Mouse (Mus musculus) heart, adult 2 months (tissue): ENCODE measurements around the gene Borcs5. TPM values are rescaled to one million over a fixed set of nuclear protein-coding genes. Genes with fewer than 3 reads are reported as not detected.

Source experiments
- DNase-seq, 2 experiments: peaks; one replicate each; pipeline ENCODE4 v3.0.0; 2021
- H3K27ac ChIP-seq: fragments of 200-600 bp; 2 replicates; pipeline ENCODE4 v1.8.1; 2022
- H3K27me3 ChIP-seq: fragments of 200-500 bp; 2 replicates; pipeline ENCODE4 v1.6.1; 2012; ENCODE audit warnings: mild to moderate bottlenecking, low read length, inconsistent platforms, mixed read lengths; ENCODE audit not compliant: control insufficient read depth, insufficient read depth
- H3K36me3 ChIP-seq: fragments of 200-500 bp; 2 replicates; pipeline ENCODE4 v1.6.1; 2012; ENCODE audit warnings: low read length, inconsistent platforms; ENCODE audit not compliant: control insufficient read depth, insufficient read depth
- H3K4me1 ChIP-seq: fragments of 200-500 bp; 2 replicates; pipeline ENCODE4 v1.6.1; 2011; ENCODE audit warnings: low read length; ENCODE audit not compliant: control insufficient read depth, insufficient read depth
- H3K4me3 ChIP-seq: fragments of 200-600 bp; 2 replicates; pipeline ENCODE4 v1.8.1; 2022
- H3K79me2 ChIP-seq: fragments of 200-500 bp; replicated peaks from 2 replicates; pipeline ENCODE4 v1.6.1; 2012; ENCODE audit warnings: mild to moderate bottlenecking, inconsistent platforms, low read length, moderate library complexity, mixed read lengths; ENCODE audit not compliant: control insufficient read depth, insufficient read depth
- H3K9ac ChIP-seq: fragments of 200-500 bp; 2 replicates; pipeline ENCODE4 v1.6.1; 2012; ENCODE audit warnings: low read depth, mild to moderate bottlenecking, control low read depth, inconsistent platforms, low read length, mixed read lengths
- CTCF ChIP-seq: fragments of 200-600 bp; IDR thresholded peaks from 2 replicates; pipeline ENCODE4 v1.8.1; 2022; ENCODE audit warnings: antibody characterized with exemption, mild to moderate bottlenecking, moderate library complexity
- EP300 ChIP-seq: fragments of 200-500 bp; IDR thresholded peaks from 2 replicates; pipeline ENCODE4 v1.6.1; 2011; ENCODE audit warnings: low read depth, low read length, control low read depth; ENCODE audit not compliant: insufficient read depth
- POLR2A ChIP-seq: fragments of 200-500 bp; IDR thresholded peaks from 2 replicates; pipeline ENCODE4 v1.6.1; 2011; ENCODE audit warnings: mild to moderate bottlenecking, low read depth, low read length, control low read depth; ENCODE audit not compliant: insufficient read depth
- WGBS: fragments of 180-500 bp; shearing (Covaris S2); methylation state at CpG from one replicate; pipeline ENCODE4 v1.1.7; 2018; 5-methylcytosine and 5-hydroxymethylcytosine counted together
- intact Hi-C: fragments of 180-260 bp; cut with DNase I; formaldehyde crosslinking; loops from one replicate; pipeline ENCODE4 v1.15.1; 2025
- polyA plus RNA-seq: library from polyadenylated mRNA; depleted of rRNA; stranded (reverse); fragments of >200 nt; gene quantifications from 2 replicates; pipeline ENCODE4 v1.2.3, GENCODE M21; 2012
- total RNA-seq, 2 experiments: library from RNA; stranded (reverse); gene quantifications; 2 replicates each; pipeline ENCODE4 v1.2.3; 2021

Gene Borcs5
- total and polyA plus RNA-seq, 3 experiments: 9.9 to 11.5 (median 10.5) TPM

DNA sequence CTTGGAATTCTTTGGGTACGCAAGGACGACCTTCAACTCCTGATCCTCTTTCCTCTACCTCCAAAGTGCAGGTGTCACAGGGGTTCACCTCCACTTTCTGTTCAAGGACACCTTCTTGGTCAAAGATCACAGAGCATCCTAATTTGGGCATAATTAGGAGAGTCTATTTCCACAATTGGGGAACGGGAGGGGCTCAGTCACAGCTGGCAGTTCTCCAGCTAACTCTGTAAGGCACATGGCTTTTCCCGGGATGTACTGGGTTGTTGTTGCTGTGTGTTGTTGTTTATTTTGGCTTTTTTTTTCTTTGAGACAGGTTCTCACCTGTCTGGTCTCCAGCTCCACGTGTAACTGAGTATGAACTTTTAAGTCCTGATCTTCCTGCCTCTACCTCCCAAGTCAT lies 6.6 kb upstream of the Borcs5 start:
- no peak for DNase-seq
- Histone ChIP-seq H3K27me3 (no peaks in the 10 kb centered on the region), H3K4me3 (peak overlapping the region; percentile 68), H3K79me2 (no peaks in the 10 kb centered on the region), H3K4me1 (peaks cover 4% of the 10 kb centered on the region; the same call in 1 of the 2 replicates), H3K9ac (peak overlapping the region; percentile 68), H3K27ac (peak overlapping the region; percentile 42; the same call in 1 of the 2 replicates), H3K36me3 (no peaks in the 10 kb centered on the region)
- TF ChIP-seq CTCF (no peak), EP300 (no peak), POLR2A (no peak)
- 32% methylated on average over 5 of the region's 5 CpGs for WGBS
- intact Hi-C loops: no loop called here

DNA sequence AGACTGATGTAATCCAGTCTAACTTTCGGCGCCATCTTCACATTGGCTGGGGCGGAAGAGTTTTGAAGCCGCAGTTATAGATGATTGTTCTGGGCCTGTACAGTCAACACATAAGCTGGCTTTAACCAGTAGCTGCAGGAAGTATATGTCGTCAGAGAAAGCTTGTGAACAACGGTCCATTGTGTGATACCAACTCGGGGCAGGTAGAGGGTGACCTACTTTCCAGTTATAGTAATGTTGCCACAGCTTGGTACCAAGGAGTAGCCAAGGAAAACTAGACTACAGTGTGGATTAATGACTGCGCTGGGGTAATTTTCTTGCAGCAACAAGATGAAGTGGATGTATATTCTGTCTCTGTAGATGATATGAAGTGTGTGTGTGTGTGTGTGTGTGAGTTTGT lies 5.8 kb upstream of the Borcs5 start:
- no peak overlapping the region for H3K4me3 ChIP-seq
- TF ChIP-seq CTCF (no peak), POLR2A (no peak), EP300 (no peak)
- no peak overlapping the region for H3K27ac ChIP-seq
- WGBS: 74% methylated on average over 8 of the region's 8 CpGs
- intact Hi-C loops: no loop called here
- no peaks in the 10 kb centered on the region for H3K79me2 ChIP-seq
- H3K9ac ChIP-seq: no peak overlapping the region
- no peak for DNase-seq
- no peaks in the 10 kb centered on the region for H3K27me3 ChIP-seq
- peaks cover 4% of the 10 kb centered on the region; the same call in 1 of the 2 replicates for H3K4me1 ChIP-seq
- H3K36me3 ChIP-seq: no peaks in the 10 kb centered on the region

DNA sequence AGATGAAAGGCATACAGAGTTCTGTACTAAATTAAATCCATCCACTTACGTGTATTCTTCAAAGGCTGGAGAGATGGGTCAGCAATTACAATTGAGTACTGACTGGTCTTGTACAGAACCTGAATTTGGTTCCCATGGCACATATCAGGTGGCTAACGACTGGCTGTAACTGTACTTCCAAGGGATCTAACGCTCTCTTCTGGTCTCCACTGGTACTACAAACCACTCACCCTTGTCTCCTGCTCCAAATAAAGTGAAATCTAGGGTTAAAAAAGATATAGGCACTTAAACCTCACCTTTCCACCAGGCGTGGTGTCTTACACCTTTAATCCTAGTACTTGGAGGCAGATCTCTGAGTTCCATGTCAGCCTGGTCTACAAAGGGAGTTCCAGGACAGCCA lies 2.8 kb upstream of the Borcs5 start:
- Histone ChIP-seq H3K27ac (no peak overlapping the region), H3K9ac (no peak overlapping the region), H3K36me3 (no peaks in the 10 kb centered on the region), H3K4me3 (no peak overlapping the region), H3K79me2 (no peaks in the 10 kb centered on the region), H3K27me3 (no peaks in the 10 kb centered on the region), H3K4me1 (peaks cover 3% of the 10 kb centered on the region; the same call in 1 of the 2 replicates)
- no peak for TF ChIP-seq POLR2A
- TF ChIP-seq EP300: no peak
- TF ChIP-seq CTCF: no peak
- WGBS: 75% methylated on average over 4 of the region's 4 CpGs
- intact Hi-C loops: no loop called here
- no peak for DNase-seq

DNA sequence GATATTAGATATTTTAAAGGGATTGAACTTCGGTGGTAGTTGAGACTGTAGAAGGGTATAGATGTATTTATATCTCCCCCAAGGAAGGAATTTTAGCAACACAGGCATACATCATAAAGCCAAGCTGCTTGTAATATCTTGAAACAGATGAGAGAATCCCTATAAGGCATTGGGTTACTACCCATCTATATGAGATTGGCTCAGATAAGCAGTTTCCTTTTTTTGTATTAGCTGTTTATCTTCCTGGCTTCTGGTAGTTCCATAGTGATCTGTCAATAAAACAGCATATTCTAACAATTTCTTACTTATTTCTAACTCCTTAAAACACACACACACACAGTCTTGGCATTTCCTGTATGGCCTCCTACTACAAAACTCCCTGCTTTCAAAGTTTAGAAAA lies 590 bp downstream of the Borcs5 start:
- H3K27me3 ChIP-seq: no peaks in the 10 kb centered on the region
- WGBS: 80% methylated on average over 1 of the region's 1 CpGs
- H3K9ac ChIP-seq: no peak overlapping the region
- H3K4me1 ChIP-seq: no peaks in the 10 kb centered on the region
- H3K4me3 ChIP-seq: no peak overlapping the region
- H3K27ac ChIP-seq: no peak overlapping the region
- intact Hi-C loops: loop anchor here (2.0 kb wide), 1 partner anchor 25 kb away; no protein-coding TSS in a partner anchor
- DNase-seq: no peak
- no peaks in the 10 kb centered on the region for H3K79me2 ChIP-seq
- H3K36me3 ChIP-seq: no peaks in the 10 kb centered on the region
- TF ChIP-seq POLR2A (no peak), EP300 (no peak), CTCF (no peak)

DNA sequence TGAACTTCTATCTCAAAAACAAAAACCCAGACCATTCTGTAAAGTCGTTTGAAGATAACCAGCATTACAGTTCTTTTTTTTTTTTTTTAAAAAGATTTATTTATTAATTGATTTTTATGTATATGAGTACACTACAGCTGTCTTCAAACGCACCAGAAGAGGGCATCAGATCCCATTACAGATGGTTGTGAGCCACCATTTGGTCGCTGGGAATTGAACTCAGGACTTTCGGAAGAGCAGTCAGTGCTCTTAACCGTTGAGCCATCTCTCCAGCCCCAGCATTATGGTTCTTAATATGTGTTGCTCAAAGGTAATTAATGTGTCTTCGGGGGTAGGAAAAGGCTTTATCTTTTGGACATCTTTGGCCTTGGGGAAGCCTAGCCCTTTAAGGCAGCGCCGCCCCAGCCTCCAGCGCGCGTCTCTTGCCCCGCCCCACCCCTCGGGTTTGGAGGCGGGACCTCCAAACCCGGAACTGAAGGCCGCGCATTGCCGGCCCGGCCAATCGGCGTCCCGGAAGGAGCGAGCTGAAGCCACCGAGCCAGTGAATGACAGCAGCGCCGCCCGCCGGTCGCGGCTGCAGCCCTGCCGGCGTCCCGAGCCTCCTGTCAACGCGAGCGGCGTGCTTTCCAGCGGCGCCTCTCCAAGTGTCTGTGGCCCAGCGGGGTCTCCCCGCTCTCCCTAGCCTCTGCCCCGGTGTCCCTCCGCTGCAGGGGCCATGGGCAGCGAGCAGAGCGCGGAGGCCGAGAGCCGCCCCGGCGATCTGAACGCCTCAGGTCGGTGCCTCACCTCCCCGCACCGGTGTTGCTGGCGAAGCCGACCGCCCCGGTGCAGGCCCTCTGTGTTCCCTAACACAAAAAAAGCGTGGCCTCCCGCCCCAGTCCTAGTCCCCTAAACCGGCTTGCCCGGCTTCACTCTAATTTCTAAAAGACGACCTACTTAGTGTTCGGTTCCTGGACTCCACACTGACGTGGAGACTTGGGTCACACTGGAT lies 1.5 kb downstream of the Borcs5 start:
- TF ChIP-seq EP300 (no peak), CTCF (peak; percentile 73), POLR2A (peak; percentile 48; the same call in 1 of the 2 replicates)
- intact Hi-C loops: loop anchor here (2.0 kb wide), 1 partner anchor 26 kb away; no protein-coding TSS in a partner anchor
- WGBS: 3% methylated on average over 65 of the region's 65 CpGs

More for the DNA sequence above, 1.5 kb downstream of the Borcs5 start:
- H3K9ac ChIP-seq: peak overlapping the region; percentile 96
- no peaks in the 10 kb centered on the region for H3K27me3 ChIP-seq
- H3K4me1 ChIP-seq: no peaks in the 10 kb centered on the region
- peak overlapping the region; percentile 95 for H3K4me3 ChIP-seq
- DNase-seq: peak; percentile 93 to 95
- H3K36me3 ChIP-seq: no peaks in the 10 kb centered on the region
- no peaks in the 10 kb centered on the region for H3K79me2 ChIP-seq
- H3K27ac ChIP-seq: peak overlapping the region; percentile 88
